Mouse (Mus musculus): Measurements from ENCODE around the gene Glis2.

The Glis2 gene

DNA sequence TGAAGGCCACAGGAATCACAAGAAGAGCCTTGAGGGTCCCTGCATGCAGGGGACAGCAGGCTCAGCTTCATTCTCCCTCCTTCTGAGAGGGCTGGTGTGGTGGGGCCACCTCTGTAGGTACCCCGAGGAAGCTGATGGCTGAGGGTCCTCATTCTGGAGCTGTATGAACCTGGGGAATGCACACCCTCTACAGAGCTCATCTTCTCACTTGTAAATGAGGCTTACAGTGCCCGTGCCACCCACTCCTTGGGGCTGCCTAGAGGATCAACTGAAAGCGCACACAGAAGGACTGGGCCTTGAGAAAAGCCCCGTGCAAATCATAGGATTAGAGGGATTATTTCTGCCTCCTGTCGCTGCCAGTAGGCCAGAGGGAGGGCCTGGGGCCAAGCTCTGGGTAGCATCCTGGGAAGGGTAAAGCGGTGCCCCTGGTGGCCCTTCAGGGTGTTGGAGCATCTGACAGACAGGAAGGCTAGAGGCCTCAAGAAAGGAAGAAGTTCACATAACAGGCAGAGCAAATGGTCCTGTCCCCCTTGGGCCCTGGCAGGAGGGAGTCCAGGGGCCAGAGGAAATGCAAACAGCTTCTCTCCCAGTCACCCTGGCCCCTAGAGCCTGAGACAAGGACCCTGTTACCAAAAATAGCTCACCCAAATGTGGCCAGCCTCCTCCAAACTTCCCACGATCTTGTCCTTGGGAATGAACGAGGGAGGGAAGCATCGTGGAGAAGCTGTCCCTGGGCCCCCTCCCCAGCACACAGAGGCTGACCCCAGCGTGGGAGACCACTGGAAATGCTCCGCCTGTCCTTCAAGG lies 61.5 kb downstream of the Glis2 start:
- DNase-seq (ENCODE audit: low spot score in 2 of 2): peak; percentile 24 to 31

DNA sequence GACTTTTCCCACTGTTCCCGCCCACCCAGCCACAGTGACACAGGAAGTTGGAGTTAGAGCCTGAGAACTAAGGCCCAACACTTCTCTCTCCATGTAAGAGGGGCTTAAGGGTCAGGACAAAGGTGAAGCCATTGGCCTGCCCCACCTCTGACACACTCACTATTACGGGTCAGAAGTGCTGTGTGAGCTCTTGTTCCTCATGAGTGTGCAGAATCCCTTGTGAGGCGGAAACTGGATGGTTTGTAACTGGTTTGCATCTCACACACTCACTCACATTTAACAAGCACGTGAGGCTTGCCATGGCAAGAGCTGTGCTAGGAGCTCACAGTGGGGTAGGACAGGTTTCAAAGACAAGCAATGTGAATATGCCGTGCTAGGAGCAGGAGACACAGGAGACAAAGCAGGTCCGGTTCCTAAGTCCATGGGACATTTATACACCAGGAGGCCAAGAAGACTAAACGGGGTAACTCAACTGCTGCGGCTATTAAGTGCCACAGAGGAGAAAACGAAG lies 62.1 kb downstream of the Glis2 start:
- DNase-seq (ENCODE audit: low spot score in 2 of 2): no peak

GRCm38 (mm10) chr16:4658781-4659245 lies 64.3 kb downstream of the Glis2 start:
- DNase-seq (ENCODE audit: low spot score in 2 of 2): no peak

DNA sequence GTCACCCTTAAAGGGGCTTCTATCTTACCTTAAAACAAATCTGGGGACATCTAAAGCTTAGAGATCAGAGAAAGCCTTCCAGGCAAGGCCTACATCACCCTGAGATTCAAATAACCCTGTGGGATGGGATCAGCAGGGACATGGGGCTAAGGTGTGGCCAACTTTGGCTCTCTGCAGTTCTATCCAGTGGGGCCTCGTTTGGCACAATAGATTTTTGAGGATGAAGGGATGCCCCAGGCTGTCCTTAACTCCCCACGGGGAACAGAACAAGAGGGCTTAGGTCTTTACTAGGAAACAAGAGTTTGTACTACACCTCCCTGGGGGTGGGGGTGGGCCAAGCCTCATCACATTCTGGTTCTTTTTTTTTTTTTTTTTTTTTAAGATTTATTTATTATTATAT lies 64.8 kb downstream of the Glis2 start:
- DNase-seq (ENCODE audit: low spot score in 2 of 2): no peak

GRCm38 (mm10) chr16:4661605-4662004 lies 67.1 kb downstream of the Glis2 start:
- DNase-seq (ENCODE audit: low spot score in 2 of 2): no peak

DNA sequence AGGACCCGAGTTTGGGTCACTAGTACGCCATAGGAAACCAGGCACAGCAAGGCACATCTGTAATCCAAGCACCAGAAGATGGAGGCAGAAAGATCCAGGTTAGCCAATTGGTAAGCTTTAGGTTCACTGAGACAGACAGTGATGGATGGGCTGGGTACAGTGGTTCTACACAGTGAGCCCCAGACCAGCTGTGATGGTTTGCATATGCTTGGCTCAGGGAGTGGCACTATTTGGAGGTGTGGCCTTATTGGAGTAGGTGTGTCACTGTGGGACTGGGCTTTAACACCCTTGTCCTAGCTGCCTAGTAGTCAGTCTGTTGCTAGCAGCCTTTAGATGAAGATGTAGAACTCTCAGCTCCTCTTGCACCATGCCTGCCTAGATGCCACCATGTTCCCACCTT lies 69.3 kb downstream of the Glis2 start:
- no peak for DNase-seq (ENCODE audit: low spot score in 2 of 2)

DNA sequence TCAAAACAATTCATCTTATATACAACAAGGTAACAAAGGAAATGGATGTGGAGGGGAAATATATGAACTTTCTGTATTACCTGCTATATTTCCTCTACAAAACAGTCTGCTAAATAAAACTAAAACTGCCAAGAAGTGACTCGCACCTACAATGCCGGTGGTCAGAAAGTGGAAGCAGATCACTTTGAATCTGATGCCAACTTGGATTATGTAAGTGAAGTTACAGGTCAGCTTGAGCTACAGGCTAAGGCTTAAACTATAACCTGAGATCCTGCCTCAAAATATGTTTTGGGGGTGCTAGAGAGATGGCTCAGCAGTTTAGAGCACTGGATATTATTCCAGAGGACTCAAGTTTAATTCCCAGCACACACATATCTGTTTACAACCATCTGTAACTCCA lies 71.2 kb downstream of the Glis2 start:
- DNase-seq (ENCODE audit: low spot score in 2 of 2): no peak

DNA sequence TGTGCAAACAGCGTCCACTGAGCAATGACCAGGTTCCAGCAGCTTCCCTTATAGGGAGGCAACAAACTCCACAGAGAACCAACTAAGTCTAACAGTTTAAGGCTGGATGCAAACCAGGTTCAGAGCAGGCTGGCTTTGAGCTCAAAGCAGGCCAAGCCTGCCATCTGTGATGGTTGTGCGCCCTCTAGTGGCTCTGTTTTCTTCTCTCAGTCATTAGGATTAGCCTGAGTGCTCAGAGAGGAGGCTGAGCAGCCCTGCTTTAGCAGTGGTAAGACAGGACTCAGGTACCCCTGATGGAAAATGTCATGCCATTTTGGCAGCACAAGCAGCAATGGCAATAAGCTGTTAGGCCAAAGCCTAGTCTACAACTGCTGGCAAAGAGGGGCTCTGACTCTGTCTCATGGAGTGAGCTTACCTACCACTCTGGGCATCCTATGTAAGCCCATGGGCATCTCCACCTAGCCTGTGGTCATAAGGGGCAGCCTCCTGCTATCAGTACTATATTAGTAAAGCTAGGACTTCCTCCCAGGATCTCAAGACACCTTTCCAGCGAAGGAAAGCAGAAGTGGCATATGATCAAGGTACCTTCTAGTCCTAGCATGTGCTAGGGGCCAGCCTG lies 72.8 kb downstream of the Glis2 start:
- peak; percentile 89 to 92 for DNase-seq (ENCODE audit: low spot score in 2 of 2)

DNA sequence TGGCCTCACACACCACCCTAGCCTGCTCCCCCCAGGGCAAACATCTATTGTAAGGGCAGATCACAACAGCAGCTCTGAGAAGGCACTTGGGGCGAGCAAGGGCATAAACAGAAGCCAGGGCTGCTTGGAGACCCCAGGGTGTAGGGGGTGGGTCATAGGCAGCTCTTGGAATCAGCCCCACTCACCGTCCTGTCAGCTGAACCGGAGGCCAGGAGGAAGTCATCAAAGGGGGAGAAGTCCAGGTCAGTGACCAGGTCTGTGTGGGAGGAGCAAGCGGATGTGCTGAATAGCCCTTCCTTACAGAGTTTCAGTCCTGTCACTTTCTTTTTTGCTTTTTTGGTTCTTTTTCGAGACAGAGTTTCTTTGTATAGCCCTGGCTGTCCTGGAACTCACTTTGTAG lies 75.8 kb downstream of the Glis2 start:
- DNase-seq (ENCODE audit: low spot score in 2 of 2): no peak

DNA sequence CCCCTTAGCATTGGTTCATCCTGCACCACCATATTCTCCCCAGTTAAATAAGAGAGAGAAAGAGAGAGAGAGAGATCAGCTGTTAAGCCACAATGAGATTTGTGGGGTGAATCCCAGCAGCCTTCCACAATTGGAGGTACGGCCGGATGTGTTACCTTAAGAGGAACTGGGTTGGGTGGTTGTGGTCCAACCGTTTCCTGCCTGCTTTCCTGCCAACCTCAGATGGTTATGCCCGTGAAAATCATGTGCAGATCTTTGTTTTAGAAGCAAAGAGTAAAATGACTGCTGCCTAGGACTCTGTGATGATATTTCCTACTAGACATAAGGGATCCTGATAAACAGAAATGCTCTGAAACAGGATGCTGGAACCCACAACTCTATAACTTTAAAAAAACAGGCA lies 79.6 kb downstream of the Glis2 start:
- DNase-seq (ENCODE audit: low spot score in 2 of 2): no peak
